In genomic region chr10:86166854-86167268, GRCm38 (mm10) we compare ENCODE assay signal across 9 mouse cellular contexts.
A peak's percentile ranks its signal among the peaks of the same experiment; 100 is the strongest.
DNase-seq lines count a peak whose midpoint lies in the region; ATAC-seq and TF ChIP-seq lines count a peak whose summit lies in the region.
"Had no signal": no experiment of that assay in that cellular context is flagged by ENCODE, and none has a peak within 500 bp of the region (broad histone marks: within the 10 kb centered on the region; RNA-seq: fewer than 3 reads in every experiment).

No protein-coding gene starts in this region.

- peak; percentile 54 for DNase-seq in intestine, embryonic 14.5 days (ENCODE audit: low spot score)
- DNase-seq in gastrocnemius, postnatal 36 days, result peak; percentile 47 to 51
- DNase-seq in midbrain, embryonic 10.5 days (ENCODE audit: low spot score), result peak; percentile 46
- DNase-seq in frontal cortex, postnatal 14 days (ENCODE audit: low spot score in 2 of 2), result no peak
- no peak for DNase-seq in layer of hippocampus, adult 9-11 months

- intact Hi-C loops in gastrocnemius, postnatal 36 days (cut with DNase I), result no loop called here

- no peaks in the 10 kb centered on the region for H3K27me3 ChIP-seq in intestine, embryonic 14.5 days (replicated peaks; ENCODE audit: control insufficient read depth, insufficient read depth, low read length)
- H3K27me3 ChIP-seq in intestine, postnatal 0 days (replicated peaks; ENCODE audit: control insufficient read depth, insufficient read depth, low read length), result no peaks in the 10 kb centered on the region
- H3K27me3 ChIP-seq in hindbrain, embryonic 16.5 days (replicated peaks; ENCODE audit: control insufficient read depth, insufficient read depth, low read length), result no peaks in the 10 kb centered on the region
- no peaks in the 10 kb centered on the region for H3K27me3 ChIP-seq in midbrain, embryonic 10.5 days (ENCODE audit: low read depth, poor library complexity, severe bottlenecking)

- H3K36me3 ChIP-seq in intestine, embryonic 14.5 days (ENCODE audit: control insufficient read depth, insufficient read depth, low read length), result no peaks in the 10 kb centered on the region
- no peaks in the 10 kb centered on the region for H3K36me3 ChIP-seq in intestine, postnatal 0 days (ENCODE audit: control insufficient read depth, insufficient read depth)
- no peaks in the 10 kb centered on the region for H3K36me3 ChIP-seq in hindbrain, embryonic 16.5 days (ENCODE audit: control insufficient read depth, insufficient read depth, low read length)
- H3K36me3 ChIP-seq in midbrain, embryonic 10.5 days, result no peaks in the 10 kb centered on the region
- H3K36me3 ChIP-seq: G1E had no signal

- H3K9me3 ChIP-seq in intestine, embryonic 14.5 days (ENCODE audit: control insufficient read depth, low read length), result no peaks in the 10 kb centered on the region
- no peaks in the 10 kb centered on the region for H3K9me3 ChIP-seq in intestine, postnatal 0 days (ENCODE audit: control insufficient read depth)
- no peaks in the 10 kb centered on the region for H3K9me3 ChIP-seq in hindbrain, embryonic 16.5 days (ENCODE audit: control insufficient read depth, low read length)
- no peaks in the 10 kb centered on the region for H3K9me3 ChIP-seq in midbrain, embryonic 10.5 days (replicated peaks)
- H3K9me3 ChIP-seq: G1E had no signal

- H3K4me2 ChIP-seq in intestine, embryonic 14.5 days (ENCODE audit: low read length), result no peak overlapping the region
- H3K4me2 ChIP-seq in intestine, postnatal 0 days (replicated peaks; ENCODE audit: low read depth), result no peak overlapping the region
- H3K4me2 ChIP-seq in hindbrain, embryonic 16.5 days (ENCODE audit: low read length), result no peak overlapping the region

- 3% methylated on average over 4 of the region's 4 CpGs for WGBS in intestine, embryonic 14.5 days
- WGBS in intestine, postnatal 0 days, result 12% methylated on average over 4 of the region's 4 CpGs
- WGBS in bone marrow, adult 2 months, result 4% methylated on average over 4 of the region's 4 CpGs
- WGBS in hindbrain, embryonic 16.5 days, result 18% methylated on average over 4 of the region's 4 CpGs
- 18% methylated on average over 4 of the region's 4 CpGs for WGBS in midbrain, embryonic 10.5 days

- ATAC-seq in intestine, embryonic 14.5 days (replicated peaks; ENCODE audit: low FRiP score, low TSS enrichment, low read depth), result no peak
- ATAC-seq in intestine, postnatal 0 days, result no peak
- ATAC-seq in hindbrain, embryonic 16.5 days, result peak; percentile 68

- no peak for TF ChIP-seq CTCF in intestine, postnatal 0 days (IDR thresholded peaks at IDR 0.05; ENCODE audit: low read depth)
- peak; percentile 3; the same call in 1 of the 2 replicates for TF ChIP-seq CTCF in bone marrow, adult 2 months (IDR thresholded peaks at IDR 0.05; ENCODE audit: control insufficient read depth, insufficient read depth, low read length)

- TF ChIP-seq POLR2A in bone marrow, adult 2 months (IDR thresholded peaks at IDR 0.05; ENCODE audit: borderline replicate concordance, control insufficient read depth, low read depth, low read length), result no peak

- H3K27ac ChIP-seq in intestine, embryonic 14.5 days (ENCODE audit: low read depth), result 0 out of 2 replicates have a peak overlapping the region, but pooled peaks have one; percentile 6
- H3K27ac ChIP-seq in intestine, postnatal 0 days (ENCODE audit: low read depth, low read length), result no peak overlapping the region
- peak overlapping the region; percentile 87 for H3K27ac ChIP-seq in bone marrow, adult 2 months (ENCODE audit: control insufficient read depth, insufficient read depth, low read depth, low read length, poor library complexity)
- H3K27ac ChIP-seq in hindbrain, embryonic 16.5 days (ENCODE audit: low read depth, low read length), result 0 out of 2 replicates have a peak overlapping the region, but pooled peaks have one; percentile 37
- peak overlapping the region; percentile 82 for H3K27ac ChIP-seq in midbrain, embryonic 10.5 days (replicated peaks)

- 0 out of 2 replicates have a peak, but pooled peaks cover 5% of the 10 kb centered on the region for H3K4me1 ChIP-seq in intestine, embryonic 14.5 days (replicated peaks; ENCODE audit: control insufficient read depth, insufficient read depth, low read length)
- no peaks in the 10 kb centered on the region for H3K4me1 ChIP-seq in intestine, postnatal 0 days (replicated peaks; ENCODE audit: control insufficient read depth, insufficient read depth, low read length)
- H3K4me1 ChIP-seq in bone marrow, adult 2 months (ENCODE audit: control insufficient read depth, insufficient read depth, low read length), result peaks cover 8% of the 10 kb centered on the region
- H3K4me1 ChIP-seq in hindbrain, embryonic 16.5 days (ENCODE audit: control insufficient read depth, insufficient read depth, low read depth, low read length), result no peaks in the 10 kb centered on the region; the same call in 1 of the 2 replicates
- H3K4me1 ChIP-seq in midbrain, embryonic 10.5 days, result peaks cover 12% of the 10 kb centered on the region

- H3K9ac ChIP-seq in intestine, embryonic 14.5 days (ENCODE audit: low read length), result no peak overlapping the region
- no peak overlapping the region for H3K9ac ChIP-seq in intestine, postnatal 0 days (ENCODE audit: low read depth, low read length)
- H3K9ac ChIP-seq in hindbrain, embryonic 16.5 days (ENCODE audit: low read depth, low read length), result no peak overlapping the region

- H3K4me3 ChIP-seq in intestine, embryonic 14.5 days (ENCODE audit: low read depth, low read length), result no peak overlapping the region
- H3K4me3 ChIP-seq in intestine, postnatal 0 days (ENCODE audit: low read depth, low read length), result no peak overlapping the region
- H3K4me3 ChIP-seq in bone marrow, adult 2 months (replicated peaks; ENCODE audit: control insufficient read depth, low read depth, low read length), result no peak overlapping the region
- no peak overlapping the region for H3K4me3 ChIP-seq in hindbrain, embryonic 16.5 days (ENCODE audit: low read length)
- no peak overlapping the region for H3K4me3 ChIP-seq in midbrain, embryonic 10.5 days

Comparison
In these comparisons a context has a peak if more than half of its experiments do, and no peak if none do; other contexts are left out.
1. DNase-seq: peak in intestine, embryonic 14.5 days (single experiment), gastrocnemius, postnatal 36 days (2 of 2) and midbrain, embryonic 10.5 days (single experiment); none in frontal cortex, postnatal 14 days (0 of 2) and layer of hippocampus, adult 9-11 months (single experiment).